Mouse (Mus musculus): ENCODE measurements around the gene Cyren. TPM values are rescaled to one million over a fixed set of nuclear protein-coding genes. Genes with fewer than 3 reads are reported as not detected.

Gene Cyren
- polyA plus RNA-seq, 1 experiment from 2014 or later = 9.2 TPM

- H3K27me3 ChIP-seq = no peaks in the 10 kb centered on the region
- ChIA-PET POLR2A (interaction anchor here (1.3 kb wide), 1 partner anchor 81 kb away, joined by 6 read pairs; the partner anchor contains the start of gene Agbl3), CTCF (no interaction called here)
- ATAC-seq (no peak), DNase-seq (ENCODE audit: low read depth, low spot score) (no peak)
- in situ Hi-C loops (cut with MboI; ENCODE audit: low pct_unique_long_range_greater_than_20kb) = no loop called here
- TF ChIP-seq CTCF (IDR thresholded peaks at IDR 0.05) = no peak
These were observed 16.3 kb downstream of the Cyren start for GRCm38 (mm10) chr6:34861546-34862053.

- H3K27me3 ChIP-seq = no peaks in the 10 kb centered on the region
- ATAC-seq (no peak), DNase-seq (ENCODE audit: low read depth, low spot score) (no peak)
- ChIA-PET POLR2A (no interaction called here), CTCF (no interaction called here)
- no peak for TF ChIP-seq CTCF (IDR thresholded peaks at IDR 0.05)
- in situ Hi-C loops (cut with MboI; ENCODE audit: low pct_unique_long_range_greater_than_20kb) = no loop called here
These were observed 45.5 kb downstream of the Cyren start for GRCm38 (mm10) chr6:34832352-34832751.

GRCm38 (mm10) chr6:34824406-34824805 lies 53.5 kb downstream of the Cyren start:
- POLR2A ChIA-PET = no interaction called here
- ATAC-seq (no peak), DNase-seq (ENCODE audit: low read depth, low spot score) (no peak)
- CTCF ChIA-PET = no interaction called here
- in situ Hi-C loops (cut with MboI; ENCODE audit: low pct_unique_long_range_greater_than_20kb) = no loop called here
- TF ChIP-seq CTCF (IDR thresholded peaks at IDR 0.05) = no peak
- no peaks in the 10 kb centered on the region for H3K27me3 ChIP-seq

Other genes starting within 250 kb of the Cyren start
- 8.5 TPM for gene Agbl3, start 97.6 kb downstream of the Cyren start, polyA plus RNA-seq (2021)
- 16.9 TPM for gene Tmem140, start 14.9 kb downstream of the Cyren start, polyA plus RNA-seq (2021)
- 15.5 TPM for gene Wdr91, start 32.8 kb upstream of the Cyren start, polyA plus RNA-seq (2021)
- gene Stra8, start 42.1 kb upstream of the Cyren start, polyA plus RNA-seq (2021) = not detected
- 0.10 TPM for gene Slc23a4, start 110.3 kb upstream of the Cyren start, polyA plus RNA-seq (2021)

All from Patski (cell line).